Mouse (Mus musculus): Measurements from ENCODE around the gene Tsc1. TPM values are rescaled to one million over a fixed set of nuclear protein-coding genes. Genes with fewer than 3 reads are reported as not detected.

The Tsc1 gene
- polyA plus RNA-seq, 1 experiment from 2014 or later = 25.1 TPM

DNA sequence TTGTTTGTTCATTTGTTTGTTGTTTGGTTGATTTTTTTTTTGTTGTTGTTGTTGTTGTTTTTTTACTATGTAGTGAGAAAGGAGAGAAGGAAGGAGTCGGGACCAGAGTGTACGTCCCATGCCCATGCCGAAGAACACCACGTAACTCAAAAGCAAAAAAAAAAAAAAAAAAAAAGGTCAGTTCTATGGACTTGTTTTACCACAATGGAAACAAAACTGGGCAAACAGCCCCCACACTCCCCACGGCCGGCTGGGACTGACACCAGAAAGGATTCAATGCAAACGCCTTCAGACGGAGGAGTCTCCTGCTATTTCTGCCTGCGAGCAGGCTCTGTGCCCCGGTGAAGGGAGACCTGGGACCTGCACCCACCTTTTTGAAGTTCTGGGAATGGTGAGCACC lies 20.5 kb upstream of the Tsc1 start:
- H3K4me3 ChIP-seq (ENCODE audit: low read depth, low read length) = no peak overlapping the region
- no peak for DNase-seq (ENCODE audit: low spot score)
- WGBS = 60% methylated on average over 10 of the region's 10 CpGs

DNA sequence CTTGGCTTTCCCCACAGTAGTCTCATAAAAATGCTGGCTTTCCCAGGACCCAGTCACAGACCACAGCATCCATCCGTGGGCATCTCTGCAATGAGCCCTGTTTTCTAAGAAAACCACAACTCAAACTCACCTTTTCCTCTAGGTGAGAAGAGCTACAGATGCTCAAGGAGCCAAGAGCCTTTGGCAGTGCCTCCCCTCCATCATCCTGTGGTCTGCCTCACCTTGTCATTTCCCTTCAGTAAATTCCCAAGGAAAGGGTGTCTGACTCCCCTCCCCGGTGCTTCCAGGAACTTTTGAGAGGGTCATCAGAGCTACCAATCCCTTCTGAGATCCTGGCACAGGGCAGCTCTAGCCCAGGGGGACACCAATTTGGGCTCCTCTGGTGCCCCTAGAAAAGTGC lies 19.9 kb upstream of the Tsc1 start:
- Histone ChIP-seq H3K27ac (ENCODE audit: low read depth, low read length) (no peak overlapping the region), H3K4me1 (replicated peaks; ENCODE audit: control insufficient read depth, insufficient read depth, low read length) (0 out of 2 replicates have a peak, but pooled peaks cover 2% of the 10 kb centered on the region), H3K4me3 (ENCODE audit: low read depth, low read length) (no peak overlapping the region), H3K9ac (ENCODE audit: low read depth, low read length) (no peak overlapping the region), H3K9me3 (ENCODE audit: control insufficient read depth, low read length) (no peaks in the 10 kb centered on the region), H3K4me2 (replicated peaks; ENCODE audit: low read depth, low read length) (no peak overlapping the region), H3K36me3 (ENCODE audit: control insufficient read depth, insufficient read depth, low read length) (no peaks in the 10 kb centered on the region), H3K27me3 (ENCODE audit: control insufficient read depth, insufficient read depth, low read length) (peaks cover 18% of the 10 kb centered on the region)
- ATAC-seq (ENCODE audit: low FRiP score) = no peak
- WGBS = 32% methylated on average over 2 of the region's 2 CpGs
- no peak for DNase-seq (ENCODE audit: low spot score)

More for the DNA sequence above, 20.5 kb upstream of the Tsc1 start:
- Histone ChIP-seq H3K4me1 (replicated peaks; ENCODE audit: control insufficient read depth, insufficient read depth, low read length) (0 out of 2 replicates have a peak, but pooled peaks cover 2% of the 10 kb centered on the region), H3K36me3 (ENCODE audit: control insufficient read depth, insufficient read depth, low read length) (no peaks in the 10 kb centered on the region), H3K4me2 (replicated peaks; ENCODE audit: low read depth, low read length) (no peak overlapping the region), H3K9ac (ENCODE audit: low read depth, low read length) (no peak overlapping the region), H3K9me3 (ENCODE audit: control insufficient read depth, low read length) (no peaks in the 10 kb centered on the region), H3K27ac (ENCODE audit: low read depth, low read length) (no peak overlapping the region), H3K27me3 (ENCODE audit: control insufficient read depth, insufficient read depth, low read length) (peaks cover 18% of the 10 kb centered on the region)
- no peak for ATAC-seq (ENCODE audit: low FRiP score)

DNA sequence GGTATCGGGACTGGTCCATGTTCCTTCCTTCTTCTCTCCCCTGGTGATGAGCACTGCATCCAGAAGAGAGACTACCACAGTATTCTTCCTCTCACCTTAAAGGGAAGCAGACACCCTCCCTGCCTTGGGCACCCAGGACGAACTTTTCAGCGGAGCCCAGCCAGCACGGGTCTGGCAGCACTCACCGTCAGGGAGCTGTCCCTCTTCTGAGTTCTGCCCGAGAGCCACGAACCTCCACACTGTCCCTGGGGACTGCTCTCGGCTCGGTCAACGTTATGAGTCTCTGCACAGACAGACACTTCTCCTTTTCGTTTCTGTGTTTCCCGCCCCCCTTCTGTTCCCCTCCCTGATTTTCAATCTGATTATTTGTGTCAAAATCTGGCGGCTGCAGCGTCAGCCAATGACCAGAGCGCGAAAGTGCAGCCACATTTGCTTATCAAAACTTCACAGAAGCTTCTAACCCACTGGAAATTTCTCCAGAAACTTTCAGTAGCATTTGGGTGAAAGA lies 19.3 kb upstream of the Tsc1 start, which contains the start of gene Gfi1b:
TSS of gene Gfi1b (minus strand) at position 319 of the 508 bp plus-strand sequence.
- no peak within 1 kb of the TSS for H3K4me3 ChIP-seq (ENCODE audit: low read depth, low read length)
- H3K4me1 ChIP-seq (replicated peaks; ENCODE audit: control insufficient read depth, insufficient read depth, low read length) = 0 out of 2 replicates have a peak, but pooled peaks cover 2% of the 10 kb centered on the region
- no peak within 1 kb of the TSS for H3K9ac ChIP-seq (ENCODE audit: low read depth, low read length)
- no peaks in the 10 kb centered on the region for H3K36me3 ChIP-seq (ENCODE audit: control insufficient read depth, insufficient read depth, low read length)
- H3K4me2 ChIP-seq (replicated peaks; ENCODE audit: low read depth, low read length) = no peak within 1 kb of the TSS
- no peak within 1 kb of the TSS for H3K27ac ChIP-seq (ENCODE audit: low read depth, low read length)
- WGBS = 6% methylated on average over 16 of the region's 16 CpGs
- peaks cover 18% of the 10 kb centered on the region for H3K27me3 ChIP-seq (ENCODE audit: control insufficient read depth, insufficient read depth, low read length)
- ATAC-seq (ENCODE audit: low FRiP score) (no peak), DNase-seq (ENCODE audit: low spot score) (no peak)
- H3K9me3 ChIP-seq (ENCODE audit: control insufficient read depth, low read length) = no peaks in the 10 kb centered on the region

DNA sequence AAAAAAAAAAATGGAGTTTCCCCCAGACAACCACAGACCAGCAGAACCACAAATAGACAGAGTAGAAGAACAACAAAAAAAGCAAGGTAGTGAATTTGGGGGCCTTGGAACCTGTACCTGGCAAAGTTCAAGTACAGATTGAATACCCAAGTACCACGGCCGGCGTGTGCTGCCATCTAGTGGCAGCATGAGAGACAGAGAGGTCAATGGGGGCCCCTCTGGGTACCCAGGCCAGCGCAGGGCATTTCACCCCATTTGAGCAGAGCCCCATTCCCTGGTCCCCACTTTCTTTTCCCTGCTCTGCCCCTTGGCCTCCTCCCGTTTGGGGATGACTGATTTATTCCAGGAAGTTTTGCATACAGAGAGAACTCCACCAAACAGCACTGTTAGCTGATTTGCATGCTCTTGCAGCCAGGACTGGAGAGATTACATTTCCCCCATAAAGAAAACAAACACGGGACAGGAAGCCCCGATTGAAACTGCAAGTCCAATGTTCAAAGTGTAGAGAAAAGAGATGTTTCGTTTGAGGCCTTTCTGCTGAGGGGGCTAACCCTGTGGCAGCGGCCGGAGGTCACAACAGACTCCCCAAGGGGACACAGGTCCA lies 18.4 kb upstream of the Tsc1 start:
- Histone ChIP-seq H3K4me3 (ENCODE audit: low read depth, low read length) (no peak overlapping the region), H3K36me3 (ENCODE audit: control insufficient read depth, insufficient read depth, low read length) (no peaks in the 10 kb centered on the region), H3K27ac (ENCODE audit: low read depth, low read length) (no peak overlapping the region), H3K9ac (ENCODE audit: low read depth, low read length) (no peak overlapping the region), H3K4me1 (replicated peaks; ENCODE audit: control insufficient read depth, insufficient read depth, low read length) (0 out of 2 replicates have a peak, but pooled peaks cover 2% of the 10 kb centered on the region), H3K4me2 (replicated peaks; ENCODE audit: low read depth, low read length) (no peak overlapping the region), H3K27me3 (ENCODE audit: control insufficient read depth, insufficient read depth, low read length) (peaks cover 18% of the 10 kb centered on the region), H3K9me3 (ENCODE audit: control insufficient read depth, low read length) (no peaks in the 10 kb centered on the region)
- DNase-seq (ENCODE audit: low spot score) (peak; percentile 74), ATAC-seq (ENCODE audit: low FRiP score) (no peak)
- 17% methylated on average over 10 of the region's 10 CpGs for WGBS

DNA sequence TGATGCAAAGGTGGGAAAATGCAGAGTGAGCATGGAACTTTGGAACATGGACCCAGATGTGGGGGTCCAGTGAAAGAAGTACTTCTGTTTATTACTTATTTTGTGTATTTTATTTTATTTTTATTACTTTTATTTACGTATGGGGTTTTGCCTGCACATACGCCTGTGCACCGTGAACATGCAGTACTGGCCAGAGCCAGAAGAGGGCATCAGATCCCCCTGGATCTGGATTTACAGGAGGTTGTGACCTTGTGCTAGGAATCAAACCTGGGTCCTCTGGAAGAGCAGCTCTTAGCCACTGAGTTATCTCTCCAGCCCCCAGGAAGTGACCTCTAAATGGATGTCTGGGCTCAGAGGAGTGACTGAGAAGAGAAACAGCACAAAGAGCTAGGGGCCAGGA lies 16.2 kb upstream of the Tsc1 start:
- H3K9ac ChIP-seq (ENCODE audit: low read depth, low read length) = no peak overlapping the region
- H3K27me3 ChIP-seq (ENCODE audit: control insufficient read depth, insufficient read depth, low read length) = peaks cover 18% of the 10 kb centered on the region
- no peak for DNase-seq (ENCODE audit: low spot score)
- ATAC-seq (ENCODE audit: low FRiP score) = no peak
- 0 out of 2 replicates have a peak, but pooled peaks cover 2% of the 10 kb centered on the region for H3K4me1 ChIP-seq (replicated peaks; ENCODE audit: control insufficient read depth, insufficient read depth, low read length)
- no peak overlapping the region for H3K27ac ChIP-seq (ENCODE audit: low read depth, low read length)
- H3K36me3 ChIP-seq (ENCODE audit: control insufficient read depth, insufficient read depth, low read length) = no peaks in the 10 kb centered on the region
- H3K4me3 ChIP-seq (ENCODE audit: low read depth, low read length) = no peak overlapping the region
- 83% methylated on average over 3 of the region's 3 CpGs for WGBS
- H3K9me3 ChIP-seq (ENCODE audit: control insufficient read depth, low read length) = no peaks in the 10 kb centered on the region
- no peak overlapping the region for H3K4me2 ChIP-seq (replicated peaks; ENCODE audit: low read depth, low read length)

DNA sequence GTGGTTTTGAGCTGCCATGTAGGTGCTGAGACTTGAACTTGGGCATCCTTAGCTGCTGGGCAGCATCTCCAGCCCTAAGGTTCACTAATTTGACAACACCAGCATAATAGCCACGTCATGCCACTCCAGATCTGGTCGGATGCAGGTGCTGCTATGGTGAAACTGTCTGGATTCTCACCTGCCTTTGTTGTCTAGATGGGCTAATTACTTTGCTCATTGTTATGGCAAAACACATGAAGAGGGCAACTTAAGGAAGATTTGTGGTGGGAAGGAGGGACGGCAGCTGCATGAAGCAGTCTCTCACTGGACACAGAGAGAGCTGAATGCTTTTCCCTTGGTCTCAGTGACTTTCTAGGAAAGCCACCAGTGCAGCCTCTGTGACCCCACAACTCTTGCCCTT lies 15.0 kb upstream of the Tsc1 start:
- Histone ChIP-seq H3K9me3 (ENCODE audit: control insufficient read depth, low read length) (no peaks in the 10 kb centered on the region), H3K4me3 (ENCODE audit: low read depth, low read length) (no peak overlapping the region), H3K4me1 (replicated peaks; ENCODE audit: control insufficient read depth, insufficient read depth, low read length) (0 out of 2 replicates have a peak, but pooled peaks cover 2% of the 10 kb centered on the region), H3K4me2 (replicated peaks; ENCODE audit: low read depth, low read length) (no peak overlapping the region), H3K36me3 (ENCODE audit: control insufficient read depth, insufficient read depth, low read length) (no peaks in the 10 kb centered on the region), H3K27ac (ENCODE audit: low read depth, low read length) (no peak overlapping the region), H3K9ac (ENCODE audit: low read depth, low read length) (no peak overlapping the region), H3K27me3 (ENCODE audit: control insufficient read depth, insufficient read depth, low read length) (peaks cover 13% of the 10 kb centered on the region)
- WGBS = 83% methylated on average over 3 of the region's 3 CpGs
- DNase-seq (ENCODE audit: low spot score) (no peak), ATAC-seq (ENCODE audit: low FRiP score) (no peak)

GRCm38 (mm10) chr2:28628053-28628452 lies 13.0 kb upstream of the Tsc1 start:
- Histone ChIP-seq H3K9me3 (ENCODE audit: control insufficient read depth, low read length) (no peaks in the 10 kb centered on the region), H3K27me3 (ENCODE audit: control insufficient read depth, insufficient read depth, low read length) (no peaks in the 10 kb centered on the region), H3K36me3 (ENCODE audit: control insufficient read depth, insufficient read depth, low read length) (no peaks in the 10 kb centered on the region), H3K4me1 (replicated peaks; ENCODE audit: control insufficient read depth, insufficient read depth, low read length) (no peaks in the 10 kb centered on the region), H3K9ac (ENCODE audit: low read depth, low read length) (no peak overlapping the region), H3K27ac (ENCODE audit: low read depth, low read length) (no peak overlapping the region), H3K4me3 (ENCODE audit: low read depth, low read length) (no peak overlapping the region), H3K4me2 (replicated peaks; ENCODE audit: low read depth, low read length) (no peak overlapping the region)
- DNase-seq (ENCODE audit: low spot score) (no peak), ATAC-seq (ENCODE audit: low FRiP score) (no peak)
- 59% methylated on average over 2 of the region's 2 CpGs for WGBS

GRCm38 (mm10) chr2:28629911-28630381 lies 11.1 kb upstream of the Tsc1 start:
- ATAC-seq (ENCODE audit: low FRiP score) (no peak), DNase-seq (ENCODE audit: low spot score) (no peak)
- Histone ChIP-seq H3K9ac (ENCODE audit: low read depth, low read length) (no peak overlapping the region), H3K4me1 (replicated peaks; ENCODE audit: control insufficient read depth, insufficient read depth, low read length) (no peaks in the 10 kb centered on the region), H3K4me2 (replicated peaks; ENCODE audit: low read depth, low read length) (no peak overlapping the region), H3K36me3 (ENCODE audit: control insufficient read depth, insufficient read depth, low read length) (no peaks in the 10 kb centered on the region), H3K27ac (ENCODE audit: low read depth, low read length) (no peak overlapping the region), H3K4me3 (ENCODE audit: low read depth, low read length) (no peak overlapping the region), H3K27me3 (ENCODE audit: control insufficient read depth, insufficient read depth, low read length) (no peaks in the 10 kb centered on the region), H3K9me3 (ENCODE audit: control insufficient read depth, low read length) (no peaks in the 10 kb centered on the region)
- WGBS = 46% methylated on average over 4 of the region's 4 CpGs

- H3K4me3 ChIP-seq (ENCODE audit: low read depth, low read length) = no peak overlapping the region
- no peak for ATAC-seq (ENCODE audit: low FRiP score)
- 71% methylated on average over 1 of the region's 1 CpGs for WGBS
Measured at GRCm38 (mm10) chr2:28632626-28633025, 8.4 kb upstream of the Tsc1 start.

More at GRCm38 (mm10) chr2:28632626-28633025, 8.4 kb upstream of the Tsc1 start:
- H3K9me3 ChIP-seq (ENCODE audit: control insufficient read depth, low read length) = no peaks in the 10 kb centered on the region
- no peaks in the 10 kb centered on the region for H3K27me3 ChIP-seq (ENCODE audit: control insufficient read depth, insufficient read depth, low read length)
- no peak overlapping the region for H3K4me2 ChIP-seq (replicated peaks; ENCODE audit: low read depth, low read length)
- DNase-seq (ENCODE audit: low spot score) = no peak
- no peak overlapping the region for H3K27ac ChIP-seq (ENCODE audit: low read depth, low read length)
- H3K4me1 ChIP-seq (replicated peaks; ENCODE audit: control insufficient read depth, insufficient read depth, low read length) = no peaks in the 10 kb centered on the region
- no peaks in the 10 kb centered on the region for H3K36me3 ChIP-seq (ENCODE audit: control insufficient read depth, insufficient read depth, low read length)
- no peak overlapping the region for H3K9ac ChIP-seq (ENCODE audit: low read depth, low read length)
